Mouse (Mus musculus): ENCODE measurements around the gene Fndc8. TPM values are rescaled to one million over a fixed set of nuclear protein-coding genes. Genes with fewer than 3 reads are reported as not detected.

Fndc8 gene
- polyA plus RNA-seq, 1 experiment = not detected

DNA sequence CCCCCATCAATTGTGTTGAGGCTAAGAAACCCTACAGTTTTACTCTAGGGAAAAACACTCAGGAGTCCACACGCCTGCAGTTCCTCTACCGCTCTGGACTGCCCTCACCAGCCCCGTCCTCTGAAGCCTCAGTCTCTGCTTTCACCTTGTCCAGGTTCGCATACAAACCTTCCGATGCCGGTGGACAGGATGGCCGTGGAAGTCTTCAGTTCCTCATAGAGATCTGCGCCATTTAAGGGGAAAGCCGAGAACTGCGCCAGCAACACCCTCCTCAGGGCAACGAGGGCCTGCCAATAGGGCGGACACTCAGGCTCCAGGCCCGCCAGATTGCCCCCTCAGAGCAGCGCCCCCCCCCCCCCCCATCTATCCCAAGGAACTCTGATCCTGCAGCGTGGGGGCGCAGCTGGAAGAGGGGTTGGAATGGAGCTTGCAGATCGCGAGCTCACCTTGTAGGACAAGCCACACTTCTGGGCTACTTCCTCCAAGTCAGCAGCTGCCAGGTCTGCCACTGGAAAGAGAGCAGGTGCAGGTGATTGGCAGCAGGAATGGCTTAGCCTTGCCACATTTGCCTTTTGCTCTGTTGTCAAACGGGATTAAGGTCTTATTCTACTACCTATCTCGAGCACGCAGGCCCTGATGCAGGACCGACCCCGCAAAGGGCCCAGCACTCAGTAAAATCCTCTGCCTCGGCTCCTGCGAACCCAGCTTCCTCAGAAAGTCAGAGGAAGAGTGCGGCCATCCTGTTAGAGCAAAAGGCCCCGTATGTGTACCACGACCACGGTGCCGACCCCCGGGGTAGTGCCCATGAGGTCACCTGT is 2.2 kb upstream of the Fndc8 start:
- no peak for TF ChIP-seq GATA1 (IDR thresholded peaks at IDR 0.05; ENCODE audit: low read length)

- no peak for TF ChIP-seq GATA1 (IDR thresholded peaks at IDR 0.05; ENCODE audit: low read length)
These were observed 1.6 kb upstream of the Fndc8 start, which contains the start of gene Rad51d for GRCm38 (mm10) chr11:82890342-82890762. Gene Rad51d (minus strand): TSS chr11:82890614.

GRCm38 (mm10) chr11:82897478-82897877 is 5.6 kb downstream of the Fndc8 start:
- TF ChIP-seq GATA1 (IDR thresholded peaks at IDR 0.05; ENCODE audit: low read length) = no peak

GRCm38 (mm10) chr11:82899720-82900119 is 7.8 kb downstream of the Fndc8 start:
- TF ChIP-seq GATA1 (IDR thresholded peaks at IDR 0.05; ENCODE audit: low read length) = no peak

DNA sequence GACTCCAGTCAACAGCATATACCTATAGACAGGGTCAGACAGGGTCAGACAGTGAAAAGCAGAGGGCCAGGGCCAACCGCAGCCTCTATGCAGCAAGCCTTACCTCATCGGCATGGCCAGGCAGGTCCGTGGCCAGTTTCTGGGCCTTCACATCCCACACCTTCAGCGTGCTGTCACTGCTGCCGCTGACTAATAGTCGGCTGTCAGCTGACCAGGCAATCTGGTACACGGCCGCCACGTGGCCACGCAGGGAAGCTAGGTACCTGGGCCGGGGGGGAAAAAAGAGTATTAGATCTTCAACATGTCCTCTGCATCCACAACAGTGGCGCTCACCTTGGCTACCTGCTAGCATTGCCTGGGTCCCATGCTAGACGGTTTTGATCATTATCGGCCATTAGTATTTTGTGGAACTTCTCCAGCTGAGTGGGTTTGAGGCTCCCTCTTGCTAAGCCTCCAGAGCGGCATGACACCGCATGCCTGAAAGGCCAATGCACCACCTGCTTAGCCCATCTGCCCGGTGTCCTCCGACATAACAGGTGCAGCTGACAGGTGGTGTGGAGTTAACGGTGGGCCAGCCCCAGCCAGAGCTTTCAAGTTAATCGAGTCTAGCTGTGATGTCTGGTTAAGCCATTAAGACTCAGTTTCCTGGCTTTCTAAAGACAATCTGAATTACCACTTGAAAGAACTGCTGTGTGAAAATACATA is 9.8 kb downstream of the Fndc8 start:
- TF ChIP-seq GATA1 (IDR thresholded peaks at IDR 0.05; ENCODE audit: low read length) = no peak

DNA sequence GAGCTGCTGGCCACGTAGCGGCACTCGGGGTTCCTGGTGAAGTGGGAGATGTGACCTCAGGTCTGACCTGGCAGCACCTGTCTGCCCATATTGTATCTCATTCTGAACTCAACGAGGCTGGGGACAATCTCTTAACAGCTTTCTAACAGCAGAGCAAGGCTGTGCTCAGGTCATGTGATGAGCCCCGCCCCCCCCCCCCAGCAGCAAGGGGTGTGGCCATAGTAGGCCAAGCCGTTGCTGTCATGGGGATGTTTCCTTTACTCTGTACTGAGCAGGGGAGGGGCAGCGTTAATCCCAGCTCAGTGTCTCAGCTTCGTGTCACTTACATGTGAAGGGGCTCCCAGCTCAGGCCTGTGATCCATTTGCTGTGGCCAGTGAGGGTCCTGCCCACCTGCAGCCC is 13.0 kb downstream of the Fndc8 start:
- TF ChIP-seq GATA1 (IDR thresholded peaks at IDR 0.05; ENCODE audit: low read length) = no peak

DNA sequence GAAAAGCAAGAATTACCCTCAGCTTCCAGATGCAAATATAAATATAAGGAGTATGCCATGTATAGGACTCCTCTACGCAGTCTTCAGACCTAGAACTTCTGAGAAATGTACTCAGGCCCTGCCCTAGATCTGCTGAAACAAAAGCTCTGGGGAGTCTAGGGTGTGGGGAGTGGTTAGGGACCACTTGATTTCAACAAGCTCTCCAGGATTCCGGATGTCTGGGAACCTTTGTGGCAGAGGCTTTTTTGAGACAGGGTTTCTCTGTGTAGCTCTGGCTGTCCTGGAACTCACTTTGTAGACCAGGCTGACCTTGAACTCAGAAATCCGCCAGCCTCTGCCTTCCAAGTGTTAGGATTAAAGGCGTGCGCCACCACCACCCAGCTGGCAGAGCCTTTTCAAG is 13.9 kb downstream of the Fndc8 start:
- no peak for TF ChIP-seq GATA1 (IDR thresholded peaks at IDR 0.05; ENCODE audit: low read length)

DNA sequence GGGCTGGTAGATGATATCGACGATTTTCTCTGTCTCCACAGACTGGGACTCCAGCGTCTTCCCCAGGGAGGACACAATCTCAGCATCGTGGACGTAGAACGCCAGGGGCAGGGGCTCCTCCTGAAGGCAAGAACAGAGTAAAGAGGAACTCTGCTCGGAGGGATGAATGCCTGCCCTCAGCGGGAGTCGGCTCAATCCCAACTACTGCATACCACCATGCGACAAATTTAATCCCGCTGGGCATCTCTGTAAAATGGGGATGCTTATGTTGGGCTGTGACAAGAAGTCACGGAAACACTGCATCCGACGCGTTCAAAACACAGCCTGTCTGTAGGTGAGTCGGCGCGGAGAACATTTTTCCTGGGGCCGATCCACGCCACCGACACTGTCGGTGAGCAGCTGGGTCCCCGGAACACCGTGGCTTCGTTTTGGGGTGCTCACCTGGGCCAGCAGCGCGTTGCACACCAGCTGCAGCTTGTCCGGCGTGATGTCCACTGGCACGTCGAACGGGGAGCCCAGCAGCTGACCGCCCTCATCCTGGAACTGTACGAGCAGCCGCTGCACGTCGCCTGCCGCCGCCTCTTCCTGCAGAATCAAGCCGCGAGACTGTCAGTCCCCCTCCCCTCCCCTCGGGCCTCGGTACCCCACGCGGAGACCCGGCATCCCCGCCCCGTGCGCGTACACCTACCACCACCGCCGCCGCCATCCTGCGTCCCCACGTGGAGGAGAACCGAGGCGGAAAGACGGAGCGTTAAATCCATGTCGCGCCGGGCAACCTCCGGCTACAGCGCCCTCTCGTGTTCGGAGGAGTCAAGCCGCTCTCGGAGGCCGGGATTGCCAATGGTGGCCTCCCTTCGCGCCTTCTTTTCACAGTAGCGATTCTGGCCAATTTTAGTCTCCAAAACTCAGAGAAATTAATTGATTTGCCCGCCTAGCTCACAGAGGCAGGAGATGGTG is 16.0 kb downstream of the Fndc8 start, which contains the start of gene Nle1:
Gene Nle1, minus strand, starts transcription at position 761 of the 957 bp plus-strand sequence.
- TF ChIP-seq GATA1 (IDR thresholded peaks at IDR 0.05; ENCODE audit: low read length) = no peak

DNA sequence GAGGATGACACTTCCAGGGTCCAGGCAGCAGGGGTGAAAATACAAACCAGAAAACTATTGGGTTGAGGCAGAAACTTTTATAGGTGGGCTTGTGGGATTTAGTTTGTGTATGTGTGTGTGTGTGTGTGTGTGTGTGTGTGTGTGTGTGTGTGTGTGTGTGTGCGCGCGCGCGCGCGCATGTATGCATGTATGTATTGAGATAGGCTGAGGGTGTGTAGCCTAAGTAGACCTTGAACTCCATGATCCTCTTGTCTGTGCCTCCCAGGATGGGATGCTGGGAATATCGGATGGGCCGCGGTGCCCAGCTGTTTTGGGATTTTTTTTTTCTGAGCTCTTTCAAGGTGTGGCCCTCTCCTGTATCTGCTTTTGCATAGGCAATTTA is 16.7 kb downstream of the Fndc8 start:
- no peak for TF ChIP-seq GATA1 (IDR thresholded peaks at IDR 0.05; ENCODE audit: low read length)

GRCm38 (mm10) chr11:82910250-82910649 is 18.3 kb downstream of the Fndc8 start, which contains the start of gene Unc45b:
Gene Unc45b (plus strand): TSS chr11:82910550.
- TF ChIP-seq GATA1 (IDR thresholded peaks at IDR 0.05; ENCODE audit: low read length) = no peak

DNA sequence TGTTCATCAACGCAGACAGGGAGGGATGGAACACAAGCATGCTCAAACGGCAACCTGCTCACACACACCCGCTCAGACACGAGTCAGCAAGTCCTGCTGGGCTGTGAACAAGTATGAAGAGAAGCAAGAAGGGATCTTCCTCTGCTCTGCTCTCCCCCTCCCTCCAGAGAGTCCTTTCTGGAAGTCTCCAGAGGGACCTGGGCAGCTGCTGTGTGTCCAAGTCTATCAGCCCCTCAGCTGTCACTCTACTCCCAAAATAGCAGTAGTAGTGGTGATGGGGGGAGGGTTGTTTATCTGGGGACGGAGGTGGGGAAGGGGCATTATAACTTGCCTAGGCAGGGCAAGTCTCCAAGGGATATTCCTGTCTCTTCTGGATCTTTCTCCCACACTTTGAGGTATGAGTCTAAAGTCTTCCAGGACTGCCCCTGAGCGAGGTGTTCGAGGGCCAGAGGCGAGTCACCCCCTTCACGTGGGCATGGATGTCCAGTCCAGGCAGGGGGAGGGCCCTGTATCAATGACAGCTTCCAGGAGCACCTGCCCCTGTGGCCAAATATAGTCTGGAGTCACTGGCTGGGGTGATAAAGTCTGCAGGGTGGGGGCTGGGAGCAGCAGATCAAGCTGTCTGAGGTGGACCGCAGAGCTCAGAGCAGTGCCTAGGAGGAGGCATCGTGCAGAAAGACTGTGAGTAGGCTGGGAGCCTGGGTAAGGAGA is 18.9 kb downstream of the Fndc8 start:
- TF ChIP-seq GATA1 (IDR thresholded peaks at IDR 0.05; ENCODE audit: low read length) = no peak

GRCm38 (mm10) chr11:82914711-82915352 is 22.9 kb downstream of the Fndc8 start:
- no peak for TF ChIP-seq GATA1 (IDR thresholded peaks at IDR 0.05; ENCODE audit: low read length)

GRCm38 (mm10) chr11:82920768-82921167 is 28.8 kb downstream of the Fndc8 start:
- TF ChIP-seq GATA1 (IDR thresholded peaks at IDR 0.05; ENCODE audit: low read length) = no peak

DNA sequence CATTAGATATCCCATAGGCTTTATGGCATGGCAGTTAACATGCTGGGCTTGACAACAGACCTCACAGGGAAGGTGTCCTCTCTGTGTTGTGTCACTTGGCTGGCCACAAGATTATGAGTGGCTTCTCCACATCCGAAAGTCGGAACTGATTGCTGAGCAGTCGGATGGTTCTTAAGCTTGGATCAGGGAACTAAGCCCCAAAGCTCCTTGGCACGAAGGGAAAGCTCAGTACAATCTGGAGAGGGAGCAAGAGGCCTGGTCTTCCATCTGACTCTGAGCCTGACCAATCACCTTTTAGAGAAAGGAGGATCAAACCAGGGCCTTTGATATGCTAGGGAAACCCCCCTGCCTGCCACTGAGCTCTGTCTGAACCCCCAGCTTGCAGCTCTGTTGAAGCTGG is 29.8 kb downstream of the Fndc8 start:
- TF ChIP-seq GATA1 (IDR thresholded peaks at IDR 0.05; ENCODE audit: low read length) = no peak

All from G1E-ER4 (cell line).